Mouse (Mus musculus): Measurements from ENCODE around the gene Igf2bp1.

The Igf2bp1 gene

GRCm38 (mm10) chr11:96007516-96008235 lies 1.9 kb upstream of the Igf2bp1 start:
- DNase-seq (ENCODE audit: low spot score in 2 of 2) = no peak

DNA sequence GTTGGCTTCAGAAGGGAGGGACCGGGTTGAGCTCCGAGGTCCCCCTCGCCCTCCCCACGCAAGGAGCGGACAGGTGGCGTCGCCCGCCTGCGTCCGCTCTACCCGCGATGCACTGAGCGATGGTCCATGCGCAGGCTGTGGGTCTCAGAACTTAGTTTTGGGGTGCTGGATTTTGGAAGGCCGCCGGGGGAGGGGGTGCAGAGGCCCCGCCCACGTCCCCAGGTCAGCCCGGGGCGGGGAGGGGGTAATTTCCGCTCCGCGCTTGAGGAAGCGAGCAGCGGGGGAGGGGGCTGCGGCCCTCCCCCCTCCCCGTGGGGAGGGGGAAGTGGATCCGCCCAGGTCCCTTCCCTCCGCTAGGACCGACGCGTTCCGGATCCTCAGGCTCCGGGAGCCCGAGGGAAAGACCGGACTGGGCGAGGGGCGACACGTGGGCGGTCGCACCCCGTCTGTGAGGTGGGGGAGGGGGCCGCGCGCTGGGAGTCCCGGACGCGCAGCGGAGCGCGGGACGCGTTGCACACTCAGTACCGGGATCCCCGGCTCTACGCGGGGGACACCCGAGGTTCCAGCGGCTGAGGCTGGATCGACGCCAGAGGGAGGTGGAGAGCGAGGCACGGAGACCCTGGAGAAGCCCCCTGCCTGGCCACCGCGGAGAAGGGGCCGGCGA lies 1.2 kb upstream of the Igf2bp1 start:
- no peak for DNase-seq (ENCODE audit: low spot score in 2 of 2)

DNA sequence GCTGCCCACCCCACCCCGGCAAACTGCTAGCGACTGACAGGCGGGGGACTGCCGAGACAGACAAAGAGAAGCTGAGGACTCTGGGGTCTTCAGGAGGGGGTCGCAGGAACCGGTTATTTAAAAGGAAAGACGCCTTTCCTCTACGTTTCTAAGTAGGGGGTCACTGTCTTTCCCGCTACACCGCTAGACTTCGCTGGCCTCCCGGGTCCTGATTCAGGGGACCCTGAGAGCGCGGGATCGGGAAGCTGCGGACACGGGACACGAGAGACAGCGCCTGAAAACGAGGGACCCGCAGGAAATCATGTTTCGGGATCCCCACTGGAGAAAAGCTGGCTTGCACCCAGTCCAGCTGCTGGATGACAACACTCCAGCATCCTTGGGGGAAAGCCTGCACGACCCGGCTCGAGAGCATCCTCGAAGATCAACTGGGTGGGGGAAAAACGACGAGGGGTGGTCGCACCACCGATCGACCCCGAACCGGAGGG lies 669 bp upstream of the Igf2bp1 start:
- no peak for DNase-seq (ENCODE audit: low spot score in 2 of 2)

DNA sequence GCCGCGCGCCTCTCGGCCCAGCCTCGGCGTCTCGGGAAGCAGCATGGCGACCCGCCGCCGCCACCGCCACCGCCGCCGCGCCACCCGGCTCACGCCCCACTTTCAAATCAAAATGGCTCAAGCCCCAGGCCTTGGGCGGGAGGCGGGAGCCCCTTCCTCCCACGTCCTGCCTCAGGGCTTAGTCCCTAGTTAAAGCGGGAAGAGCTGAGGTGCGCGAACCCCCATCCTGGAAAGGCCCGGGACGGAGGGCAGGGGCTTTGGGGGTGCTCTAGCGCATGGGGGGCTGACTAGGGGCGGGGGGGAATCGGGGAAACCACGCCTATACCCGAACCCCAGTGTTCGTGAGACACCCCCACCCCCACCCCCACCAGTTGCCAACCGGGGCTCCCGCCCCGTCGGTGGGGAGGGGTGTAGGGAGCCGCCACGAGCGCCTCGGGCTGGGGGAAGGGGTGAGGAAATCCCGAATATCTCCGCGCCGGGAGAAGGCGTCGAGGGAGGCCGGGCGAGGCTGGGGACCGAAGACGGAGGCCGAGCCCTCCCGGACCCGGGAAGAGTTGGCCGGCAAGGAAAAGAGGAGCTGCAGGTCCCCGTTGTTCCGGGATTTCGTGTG lies 842 bp downstream of the Igf2bp1 start:
- DNase-seq (ENCODE audit: low spot score in 2 of 2) = no peak

DNA sequence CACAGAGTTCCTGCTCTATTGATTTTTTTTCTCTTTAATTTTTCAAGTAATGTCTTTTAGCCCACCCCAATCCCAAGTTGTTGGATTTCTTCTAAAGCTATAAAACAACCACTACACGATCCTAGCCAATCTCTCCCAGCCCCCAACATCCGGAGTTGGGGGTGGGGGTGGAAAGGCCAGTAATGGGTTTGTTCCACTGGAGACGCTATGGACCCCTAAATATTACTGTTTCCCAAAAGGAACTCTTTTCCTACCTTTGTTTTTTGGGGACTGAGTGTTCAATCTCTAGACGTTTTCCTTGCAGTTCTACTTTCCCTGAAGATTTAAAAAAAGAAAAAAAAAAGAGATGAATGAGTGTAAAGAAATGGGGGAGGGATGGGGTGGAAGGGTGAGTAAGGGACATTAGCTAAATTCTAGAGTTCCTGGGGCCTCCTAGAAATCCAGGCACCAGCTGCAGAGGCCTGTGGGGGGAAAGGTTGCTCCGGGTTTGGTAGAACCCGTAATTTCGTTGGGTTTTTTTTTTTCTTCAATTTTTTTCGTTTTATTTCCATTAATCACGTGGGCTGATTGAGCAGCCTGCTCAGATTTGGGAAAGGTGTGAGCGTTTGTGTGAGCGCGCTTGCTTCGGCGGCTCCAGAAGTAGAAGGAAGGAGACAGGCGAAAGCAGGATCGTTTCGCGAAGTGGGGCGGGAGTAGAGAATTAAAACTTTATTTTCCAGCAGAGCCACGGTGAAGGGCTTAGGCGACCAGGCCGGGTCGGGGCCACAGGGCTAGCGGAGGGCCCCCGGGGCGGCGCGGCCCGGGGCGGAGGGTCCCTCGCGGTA lies 1.6 kb downstream of the Igf2bp1 start:
- no peak for DNase-seq (ENCODE audit: low spot score in 2 of 2)

- no peak for DNase-seq (ENCODE audit: low spot score in 2 of 2)
These were observed 2.4 kb downstream of the Igf2bp1 start for GRCm38 (mm10) chr11:96003100-96003900.

- DNase-seq (ENCODE audit: low spot score in 2 of 2) = no peak
These were observed 11.6 kb downstream of the Igf2bp1 start for GRCm38 (mm10) chr11:95994151-95994550.

DNA sequence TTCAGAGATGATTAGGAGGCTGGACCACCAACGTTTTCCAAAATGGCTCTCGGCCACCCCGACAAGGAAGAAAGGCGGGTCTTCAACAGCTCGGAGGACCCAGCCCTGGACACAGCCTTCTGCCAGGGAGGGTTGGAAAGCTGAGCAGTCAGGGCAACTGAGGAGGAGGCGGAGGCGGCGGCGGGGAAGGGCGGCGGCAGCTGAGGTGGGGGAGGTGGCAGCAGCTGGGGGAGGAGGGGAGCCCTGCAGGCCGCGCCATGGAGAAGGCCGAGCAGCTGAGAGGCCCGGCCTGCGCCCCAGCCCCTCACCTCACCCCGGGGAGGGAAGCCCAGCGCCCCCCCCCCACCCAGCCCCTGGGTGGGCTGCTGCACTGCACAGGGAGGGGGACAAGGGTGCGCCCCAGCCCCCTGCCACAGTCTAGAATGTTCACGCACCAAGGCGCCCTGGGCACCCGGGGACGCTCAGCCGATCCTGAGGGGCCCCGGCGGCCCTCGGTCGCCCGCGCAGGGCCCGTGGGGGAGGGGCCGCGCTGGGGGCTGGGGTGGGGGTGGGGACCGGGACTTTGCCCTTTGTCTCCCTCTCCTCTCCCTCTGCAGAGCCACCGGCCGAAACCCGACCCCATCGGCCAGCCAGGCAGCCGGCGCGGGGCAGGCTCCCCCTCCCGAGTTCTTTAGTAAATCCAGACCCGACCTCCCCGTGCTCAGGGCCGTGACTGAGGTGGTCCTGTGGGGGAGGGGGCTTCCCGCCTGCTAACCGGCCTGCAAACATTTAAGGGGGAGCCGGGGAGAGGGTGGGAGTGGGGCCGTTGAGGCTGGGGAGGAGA lies 14.6 kb downstream of the Igf2bp1 start:
- peak in 1 of 2 experiments; percentile 29 for DNase-seq (ENCODE audit: low spot score in 2 of 2)

- DNase-seq (ENCODE audit: low spot score in 2 of 2) = no peak
These were observed 15.3 kb downstream of the Igf2bp1 start for GRCm38 (mm10) chr11:95990431-95990830.

- no peak for DNase-seq (ENCODE audit: low spot score in 2 of 2)
These were observed 15.9 kb downstream of the Igf2bp1 start for GRCm38 (mm10) chr11:95989864-95990263.

- DNase-seq (ENCODE audit: low spot score in 2 of 2) = peak in 1 of 2 experiments; percentile 17
These were observed 17.2 kb downstream of the Igf2bp1 start for GRCm38 (mm10) chr11:95988533-95988932.

- no peak for DNase-seq (ENCODE audit: low spot score in 2 of 2)
These were observed 17.8 kb downstream of the Igf2bp1 start for GRCm38 (mm10) chr11:95987854-95988447.

- no peak for DNase-seq (ENCODE audit: low spot score in 2 of 2)
These were observed 23.3 kb downstream of the Igf2bp1 start for GRCm38 (mm10) chr11:95982475-95982874.

GRCm38 (mm10) chr11:95981804-95982203 lies 23.9 kb downstream of the Igf2bp1 start:
- DNase-seq (ENCODE audit: low spot score in 2 of 2) = no peak

DNA sequence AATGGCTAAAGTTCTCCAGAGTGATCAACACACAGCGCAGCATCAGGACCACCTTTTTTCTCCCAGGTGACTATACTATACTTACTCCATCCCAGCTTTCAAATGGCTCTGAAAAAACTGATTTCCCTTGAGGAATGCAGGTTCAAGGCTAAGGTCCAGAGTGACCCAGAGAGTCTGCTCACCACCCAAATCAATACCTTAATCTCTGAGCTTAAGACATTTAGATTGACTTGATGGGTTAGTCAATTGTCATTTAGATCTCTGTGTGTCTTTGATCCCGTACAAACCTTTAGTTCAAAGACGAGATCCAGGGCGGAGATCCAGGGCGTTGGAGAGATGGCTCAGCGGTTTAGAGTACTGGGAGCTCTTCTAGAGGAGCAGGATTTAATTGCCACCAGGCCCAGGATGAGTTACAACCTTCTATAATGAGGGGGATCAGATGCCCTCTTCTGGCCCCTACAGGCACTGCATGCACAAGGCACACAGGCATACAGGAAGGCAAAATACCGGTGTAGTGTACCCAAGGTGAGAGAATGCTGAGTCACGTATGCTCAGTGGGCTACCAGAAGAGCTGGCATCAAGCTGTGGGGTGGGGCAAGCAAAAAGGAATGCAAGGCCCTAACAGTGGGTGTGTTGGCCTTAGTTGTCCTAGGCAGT lies 24.9 kb downstream of the Igf2bp1 start:
- DNase-seq (ENCODE audit: low spot score in 2 of 2) = peak in 1 of 2 experiments; percentile 9

DNA sequence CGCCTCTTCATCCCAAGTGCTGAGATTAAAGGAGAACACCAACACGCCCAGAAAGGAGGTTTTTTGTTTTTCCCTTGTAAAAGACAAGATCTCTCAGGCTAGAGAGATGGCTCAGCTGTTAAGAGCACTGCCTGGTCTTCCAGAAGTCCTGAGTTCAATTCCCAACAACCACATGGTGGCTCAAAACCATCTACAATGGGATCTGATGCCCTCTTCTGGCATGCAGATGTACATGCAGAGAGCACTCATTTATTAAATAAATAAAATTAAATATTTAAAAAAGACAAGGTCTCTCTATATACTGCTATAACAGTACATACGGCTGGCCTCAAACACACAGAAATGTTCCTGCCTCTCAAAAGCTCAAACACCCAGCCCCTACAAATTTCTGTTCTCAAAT lies 27.3 kb downstream of the Igf2bp1 start:
- no peak for DNase-seq (ENCODE audit: low spot score in 2 of 2)

DNA sequence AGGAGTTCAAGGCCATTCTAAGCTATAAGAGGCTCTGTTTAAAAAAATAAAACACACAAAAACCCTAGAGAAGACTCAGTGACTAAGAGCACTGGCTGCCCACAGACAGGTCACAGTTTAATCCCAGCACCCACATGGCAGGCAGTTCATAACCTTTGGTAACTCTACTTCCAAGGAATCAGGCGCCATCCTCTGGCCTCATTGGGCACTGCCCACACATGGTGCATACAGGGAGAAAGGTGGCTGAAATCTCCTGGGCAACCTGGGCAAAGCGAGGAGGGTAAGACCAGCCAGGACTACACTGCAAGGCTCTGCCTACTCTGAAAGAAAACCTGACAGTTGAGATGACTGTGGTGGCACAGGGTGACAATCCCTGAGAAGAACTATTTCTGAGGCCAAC lies 29.4 kb downstream of the Igf2bp1 start:
- no peak for DNase-seq (ENCODE audit: low spot score in 2 of 2)

DNA sequence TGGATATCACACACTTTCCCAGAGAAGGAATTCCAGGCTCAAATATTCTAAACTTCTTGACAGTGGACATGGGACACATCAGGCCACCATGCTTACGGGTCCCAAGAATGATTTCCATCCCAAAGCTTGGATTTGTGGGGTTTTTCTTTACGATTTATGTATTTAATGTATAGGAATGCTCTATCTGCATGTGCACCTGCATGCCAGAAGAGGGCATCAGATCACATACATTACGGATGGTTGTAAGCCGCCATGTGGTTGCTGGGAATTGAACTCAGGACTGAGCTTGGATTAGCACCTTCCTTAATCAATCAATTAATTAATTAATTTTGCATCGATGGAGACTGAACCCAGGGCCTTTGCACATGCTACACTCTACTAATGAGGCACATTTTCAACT lies 30.0 kb downstream of the Igf2bp1 start:
- DNase-seq (ENCODE audit: low spot score in 2 of 2) = no peak

GRCm38 (mm10) chr11:95973187-95973586 lies 32.6 kb downstream of the Igf2bp1 start:
- DNase-seq (ENCODE audit: low spot score in 2 of 2) = no peak

All from frontal cortex, postnatal 10 days (tissue).